Mouse (Mus musculus) forebrain, embryonic 11.5 days (tissue): Measurements from ENCODE around the gene Pias4. TPM values are rescaled to one million over a fixed set of nuclear protein-coding genes. Genes with fewer than 3 reads are reported as not detected.
A peak's percentile ranks its signal among the peaks of the same experiment; 100 is the strongest.

Experiments
- ATAC-seq: fragments of 200-750 bp; cut with Nextera tagmentation; replicated peaks from 2 replicates; pipeline ENCODE4 v1.8.0; 2017; ENCODE audit warnings: moderate TSS enrichment; ENCODE audit not compliant: low FRiP score
- DNase-seq: peaks from one replicate; pipeline ENCODE4 v3.0.0-alpha.2; 2017; ENCODE audit warnings: low spot score
- H3K27ac ChIP-seq: fragments of 300-500 bp; sonication (generic); 2 replicates; pipeline ENCODE4 v1.5.1; 2014; ENCODE audit warnings: low read depth, low read length
- H3K27me3 ChIP-seq: fragments of 300-500 bp; sonication (generic); 2 replicates; pipeline ENCODE4 v1.6.1; 2014; ENCODE audit warnings: mild to moderate bottlenecking, low read length, mixed read lengths; ENCODE audit not compliant: control insufficient read depth, insufficient read depth
- H3K36me3 ChIP-seq: fragments of 300-500 bp; sonication (generic); 2 replicates; pipeline ENCODE4 v1.6.1; 2014; ENCODE audit warnings: mild to moderate bottlenecking, low read length, moderate library complexity, mixed read lengths; ENCODE audit not compliant: control insufficient read depth, insufficient read depth
- H3K4me1 ChIP-seq: fragments of 300-500 bp; sonication (generic); replicated peaks from 2 replicates; pipeline ENCODE4 v1.6.1; 2014; ENCODE audit warnings: low read length, mixed read lengths; ENCODE audit not compliant: control insufficient read depth, insufficient read depth
- H3K4me2 ChIP-seq: fragments of 300-500 bp; sonication (generic); 2 replicates; pipeline ENCODE4 v1.6.1; 2014; ENCODE audit warnings: low read depth, mild to moderate bottlenecking, low read length, moderate library complexity, mixed read lengths; ENCODE audit not compliant: severe bottlenecking
- H3K4me3 ChIP-seq: fragments of 300-500 bp; sonication (generic); 2 replicates; pipeline ENCODE4 v1.5.1; 2014; ENCODE audit warnings: low read depth, low read length
- H3K9ac ChIP-seq: fragments of 300-500 bp; sonication (generic); 2 replicates; pipeline ENCODE4 v1.6.1; 2014; ENCODE audit warnings: low read length
- H3K9me3 ChIP-seq: fragments of 300-500 bp; sonication (generic); 2 replicates; pipeline ENCODE4 v1.6.1; 2016; ENCODE audit warnings: low read length, mixed read lengths; ENCODE audit not compliant: control insufficient read depth
- WGBS: fragments of 180-500 bp; shearing (Covaris S2); extraction: QIAGEN DNeasy Blood & Tissue Kit; methylation state at CpG from one replicate; pipeline ENCODE4 v1.1.7; 2014; 5-methylcytosine and 5-hydroxymethylcytosine counted together
- polyA plus RNA-seq: library from polyadenylated mRNA; unstranded; fragments of >200 nt; fragmentation: Nextera tagmentation; extraction: Ambion mirVana; gene quantifications from 2 replicates; pipeline ENCODE4 v1.2.1, GENCODE M21; 2014

Pias4 gene
- polyA plus RNA-seq, 1 experiment from 2014 or later, result 54.0 TPM

- no peaks in the 10 kb centered on the region; the same call in 1 of the 2 replicates for H3K36me3 ChIP-seq
- 2% methylated on average over 19 of the region's 19 CpGs for WGBS
- H3K4me2 ChIP-seq, result peak overlapping the region; percentile 97
- H3K4me3 ChIP-seq, result peak overlapping the region; percentile 54
- no peak for DNase-seq
- peaks cover 13% of the 10 kb centered on the region for H3K4me1 ChIP-seq
- peak overlapping the region; percentile 74 for H3K27ac ChIP-seq
- no peaks in the 10 kb centered on the region for H3K9me3 ChIP-seq
- peak overlapping the region; percentile 73 for H3K9ac ChIP-seq
- ATAC-seq, result peak; percentile 42
- peaks cover 27% of the 10 kb centered on the region for H3K27me3 ChIP-seq
Observed at GRCm38 (mm10) chr10:81192968-81193501, 25.3 kb upstream of the Pias4 start.

GRCm38 (mm10) chr10:81192270-81192967 is 24.7 kb upstream of the Pias4 start:
- WGBS, result under 1% methylated on average over 91 of the region's 93 CpGs
- DNase-seq (peak; percentile 86), ATAC-seq (peak; percentile 81)
- H3K4me2 ChIP-seq, result peak overlapping the region; percentile 97
- peaks cover 13% of the 10 kb centered on the region for H3K4me1 ChIP-seq
- H3K4me3 ChIP-seq, result peak overlapping the region; percentile 54
- H3K9ac ChIP-seq, result peak overlapping the region; percentile 73
- H3K36me3 ChIP-seq, result no peaks in the 10 kb centered on the region; the same call in 1 of the 2 replicates
- peaks cover 26% of the 10 kb centered on the region for H3K27me3 ChIP-seq
- no peaks in the 10 kb centered on the region for H3K9me3 ChIP-seq
- H3K27ac ChIP-seq, result peak overlapping the region; percentile 74

GRCm38 (mm10) chr10:81191342-81191982 is 23.7 kb upstream of the Pias4 start:
- no peak overlapping the region for H3K9ac ChIP-seq
- ATAC-seq, result no peak
- H3K4me1 ChIP-seq, result peaks cover 13% of the 10 kb centered on the region
- no peak overlapping the region for H3K27ac ChIP-seq
- H3K4me3 ChIP-seq, result no peak overlapping the region
- DNase-seq, result no peak
- WGBS, result 87% methylated on average over 18 of the region's 18 CpGs
- no peaks in the 10 kb centered on the region for H3K9me3 ChIP-seq
- no peaks in the 10 kb centered on the region; the same call in 1 of the 2 replicates for H3K36me3 ChIP-seq
- peaks cover 21% of the 10 kb centered on the region for H3K27me3 ChIP-seq
- H3K4me2 ChIP-seq, result no peak overlapping the region; the same call in 1 of the 2 replicates

- peaks cover 13% of the 10 kb centered on the region for H3K4me1 ChIP-seq
- no peak overlapping the region for H3K4me2 ChIP-seq
- DNase-seq, result no peak
- no peak overlapping the region for H3K4me3 ChIP-seq
- no peaks in the 10 kb centered on the region for H3K9me3 ChIP-seq
- H3K27ac ChIP-seq, result no peak overlapping the region
- no peaks in the 10 kb centered on the region; the same call in 1 of the 2 replicates for H3K36me3 ChIP-seq
- no peak for ATAC-seq
- no peak overlapping the region for H3K9ac ChIP-seq
- WGBS, result 71% methylated on average over 6 of the region's 6 CpGs
- peaks cover 21% of the 10 kb centered on the region for H3K27me3 ChIP-seq
Observed at GRCm38 (mm10) chr10:81190912-81191321, 23.2 kb upstream of the Pias4 start.

GRCm38 (mm10) chr10:81190236-81190911 is 22.7 kb upstream of the Pias4 start:
- DNase-seq (peak; percentile 75), ATAC-seq (no peak)
- peaks cover 13% of the 10 kb centered on the region for H3K4me1 ChIP-seq
- H3K27me3 ChIP-seq, result peaks cover 17% of the 10 kb centered on the region
- no peak overlapping the region for H3K4me3 ChIP-seq
- no peak overlapping the region for H3K4me2 ChIP-seq
- no peak overlapping the region for H3K27ac ChIP-seq
- H3K9ac ChIP-seq, result no peak overlapping the region
- H3K9me3 ChIP-seq, result no peaks in the 10 kb centered on the region
- 66% methylated on average over 31 of the region's 31 CpGs for WGBS
- H3K36me3 ChIP-seq, result no peaks in the 10 kb centered on the region; the same call in 1 of the 2 replicates

- H3K9ac ChIP-seq, result no peak overlapping the region
- peaks cover 11% of the 10 kb centered on the region for H3K27me3 ChIP-seq
- H3K27ac ChIP-seq, result no peak overlapping the region
- no peak overlapping the region for H3K4me2 ChIP-seq
- H3K36me3 ChIP-seq, result no peaks in the 10 kb centered on the region; the same call in 1 of the 2 replicates
- ATAC-seq, result no peak
- peaks cover 13% of the 10 kb centered on the region for H3K4me1 ChIP-seq
- no peak overlapping the region for H3K4me3 ChIP-seq
- no peaks in the 10 kb centered on the region for H3K9me3 ChIP-seq
- 80% methylated on average over 26 of the region's 26 CpGs for WGBS
- DNase-seq, result no peak
Observed at GRCm38 (mm10) chr10:81189821-81190220, 22.1 kb upstream of the Pias4 start.

GRCm38 (mm10) chr10:81187161-81187560 is 19.4 kb upstream of the Pias4 start:
- H3K27ac ChIP-seq, result no peak overlapping the region
- H3K27me3 ChIP-seq, result no peaks in the 10 kb centered on the region
- H3K4me1 ChIP-seq, result peaks cover 9% of the 10 kb centered on the region
- no peak overlapping the region for H3K9ac ChIP-seq
- ATAC-seq (no peak), DNase-seq (no peak)
- 95% methylated on average over 9 of the region's 9 CpGs for WGBS
- no peaks in the 10 kb centered on the region for H3K9me3 ChIP-seq
- no peak overlapping the region for H3K4me3 ChIP-seq
- peaks cover 1% of the 10 kb centered on the region; the same call in 1 of the 2 replicates for H3K36me3 ChIP-seq
- H3K4me2 ChIP-seq, result no peak overlapping the region

- no peaks in the 10 kb centered on the region for H3K27me3 ChIP-seq
- 78% methylated on average over 4 of the region's 4 CpGs for WGBS
- H3K9me3 ChIP-seq, result no peaks in the 10 kb centered on the region
- DNase-seq (no peak), ATAC-seq (no peak)
- H3K4me2 ChIP-seq, result no peak overlapping the region
- H3K4me1 ChIP-seq, result peaks cover 9% of the 10 kb centered on the region
- no peak overlapping the region for H3K4me3 ChIP-seq
- peaks cover 22% of the 10 kb centered on the region for H3K36me3 ChIP-seq
- no peak overlapping the region for H3K9ac ChIP-seq
- no peak overlapping the region for H3K27ac ChIP-seq
Observed at GRCm38 (mm10) chr10:81184765-81185164, 17.0 kb upstream of the Pias4 start.
